Mouse (Mus musculus): Measurements from ENCODE around the gene Dhrs7c. TPM values are rescaled to one million over a fixed set of nuclear protein-coding genes. Genes with fewer than 3 reads are reported as not detected.

Dhrs7c gene
- polyA plus RNA-seq (2015; fragmentation: Nextera tagmentation; extraction: Ambion mirVana): 0.82 TPM in 1 of 2 replicates, not detected in the other

DNA sequence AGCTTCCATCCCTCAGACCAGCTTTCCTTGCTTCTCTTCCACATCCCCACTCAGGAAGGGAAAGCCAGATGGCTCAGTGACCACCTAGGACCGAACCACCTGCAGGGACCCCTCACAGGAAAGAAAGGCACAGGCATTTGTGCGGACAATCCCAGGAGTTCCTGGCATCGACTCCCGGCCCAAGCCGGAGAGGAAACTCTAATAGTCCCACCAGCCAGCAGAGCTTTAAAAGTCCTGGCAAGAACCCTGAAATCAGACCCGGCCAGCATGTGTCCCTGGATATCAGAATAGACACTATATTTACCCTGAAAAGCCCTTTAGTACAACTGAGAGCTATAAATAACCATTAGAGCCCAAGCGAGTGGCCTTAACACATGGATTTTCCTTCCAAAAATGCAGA is at the start of gene Dhrs7c:
Dhrs7c (plus strand) TSS at position 257 of the 400 bp plus-strand sequence.
- H3K27me3 ChIP-seq (replicated peaks; ENCODE audit: control insufficient read depth, insufficient read depth, low read length): no peaks in the 10 kb centered on the region
- 74% methylated on average over 7 of the region's 7 CpGs for WGBS
- no peaks in the 10 kb centered on the region for H3K9me3 ChIP-seq (ENCODE audit: control insufficient read depth, low read length)
- H3K4me3 ChIP-seq (ENCODE audit: low read length): no peak within 1 kb of the TSS
- H3K27ac ChIP-seq (ENCODE audit: low read depth, low read length): no peak within 1 kb of the TSS
- no peak for ATAC-seq
- H3K4me1 ChIP-seq (ENCODE audit: control insufficient read depth, insufficient read depth, low read depth, low read length): no peaks in the 10 kb centered on the region
- no peak within 1 kb of the TSS for H3K9ac ChIP-seq (ENCODE audit: low read depth, low read length)
- H3K4me2 ChIP-seq (ENCODE audit: low read length): no peak within 1 kb of the TSS
- no peaks in the 10 kb centered on the region for H3K36me3 ChIP-seq (ENCODE audit: control insufficient read depth, insufficient read depth, low read length)

DNA sequence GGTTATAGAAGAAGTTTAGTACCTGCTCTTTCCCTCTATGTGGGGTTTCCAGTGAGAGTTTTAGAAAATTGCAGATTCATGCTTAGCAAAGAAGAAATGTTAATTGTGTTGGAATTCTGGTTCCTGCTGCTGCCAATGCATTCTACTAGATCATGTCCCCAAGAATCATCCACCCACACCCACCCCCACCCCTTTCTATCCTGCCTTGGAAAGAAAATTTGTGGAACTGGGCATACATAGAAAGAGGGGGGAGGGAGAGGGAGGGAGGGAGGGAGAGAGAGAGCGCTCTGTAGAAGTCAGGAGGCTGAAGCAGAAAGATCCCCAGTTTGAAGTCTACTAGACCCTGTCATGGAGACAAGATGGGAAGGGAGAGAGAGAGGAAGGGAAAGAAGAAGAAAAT is 41.7 kb upstream of the Dhrs7c start:
- no peaks in the 10 kb centered on the region for H3K9me3 ChIP-seq (ENCODE audit: control insufficient read depth, low read length)
- ATAC-seq: no peak
- H3K9ac ChIP-seq (ENCODE audit: low read depth, low read length): no peak overlapping the region
- no peak overlapping the region for H3K4me3 ChIP-seq (ENCODE audit: low read length)
- no peaks in the 10 kb centered on the region for H3K4me1 ChIP-seq (ENCODE audit: control insufficient read depth, insufficient read depth, low read depth, low read length)
- 90% methylated on average over 1 of the region's 1 CpGs for WGBS
- no peak overlapping the region for H3K27ac ChIP-seq (ENCODE audit: low read depth, low read length)
- H3K27me3 ChIP-seq (replicated peaks; ENCODE audit: control insufficient read depth, insufficient read depth, low read length): no peaks in the 10 kb centered on the region
- H3K36me3 ChIP-seq (ENCODE audit: control insufficient read depth, insufficient read depth, low read length): no peaks in the 10 kb centered on the region
- no peak overlapping the region for H3K4me2 ChIP-seq (ENCODE audit: low read length)

DNA sequence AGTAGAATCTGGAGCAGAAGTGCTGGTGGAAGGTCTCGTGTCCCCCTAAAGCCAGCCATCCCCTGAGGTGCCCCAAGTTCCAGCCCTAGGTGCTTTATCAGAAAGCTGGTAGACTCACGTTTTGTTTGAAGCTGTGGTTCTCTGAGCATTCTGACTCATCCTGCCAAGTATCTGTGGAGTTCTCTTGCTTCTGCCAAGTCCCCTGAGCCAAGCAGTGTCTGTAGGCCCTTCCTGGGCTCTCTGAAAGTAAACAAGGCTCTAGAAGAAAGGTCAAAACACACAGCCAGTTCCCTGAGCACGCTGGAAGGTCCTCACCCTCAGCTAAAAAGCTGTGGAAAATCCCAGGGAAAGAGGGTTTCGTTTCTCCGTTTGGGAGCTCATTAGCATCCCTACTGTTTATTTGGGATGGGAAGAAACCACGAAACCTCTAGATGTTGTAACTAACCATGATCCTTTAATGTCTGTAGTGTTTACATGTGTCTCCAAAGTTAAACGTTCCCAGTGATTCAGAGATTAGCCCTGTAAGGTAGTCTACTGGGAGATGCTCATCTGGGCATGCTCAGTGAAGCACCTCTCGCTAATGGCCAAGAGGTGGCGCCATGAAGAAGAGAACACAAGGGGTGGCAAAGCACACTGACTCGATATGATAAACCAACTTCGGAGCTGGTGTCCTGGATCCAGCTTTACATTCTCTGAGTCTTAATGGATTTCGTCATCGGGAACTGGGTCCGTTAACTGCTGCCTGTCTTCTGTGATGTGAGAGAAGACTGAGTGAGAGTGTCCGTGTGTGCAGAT is 40.4 kb upstream of the Dhrs7c start:
- Histone ChIP-seq H3K27me3 (replicated peaks; ENCODE audit: control insufficient read depth, insufficient read depth, low read length) (no peaks in the 10 kb centered on the region), H3K4me1 (ENCODE audit: control insufficient read depth, insufficient read depth, low read depth, low read length) (no peaks in the 10 kb centered on the region), H3K9me3 (ENCODE audit: control insufficient read depth, low read length) (no peaks in the 10 kb centered on the region), H3K4me3 (ENCODE audit: low read length) (no peak overlapping the region), H3K27ac (ENCODE audit: low read depth, low read length) (no peak overlapping the region), H3K4me2 (ENCODE audit: low read length) (no peak overlapping the region), H3K36me3 (ENCODE audit: control insufficient read depth, insufficient read depth, low read length) (no peaks in the 10 kb centered on the region), H3K9ac (ENCODE audit: low read depth, low read length) (no peak overlapping the region)
- WGBS: 78% methylated on average over 15 of the region's 15 CpGs
- no peak for ATAC-seq

GRCm38 (mm10) chr11:67771053-67771452 is 26.9 kb upstream of the Dhrs7c start, which contains the start of gene Glp2r:
Gene Glp2r (minus strand): TSS chr11:67771153.
- H3K4me3 ChIP-seq (ENCODE audit: low read length): no peak within 1 kb of the TSS
- H3K4me1 ChIP-seq (ENCODE audit: control insufficient read depth, insufficient read depth, low read depth, low read length): no peaks in the 10 kb centered on the region
- H3K36me3 ChIP-seq (ENCODE audit: control insufficient read depth, insufficient read depth, low read length): no peaks in the 10 kb centered on the region
- H3K9me3 ChIP-seq (ENCODE audit: control insufficient read depth, low read length): no peaks in the 10 kb centered on the region
- 83% methylated on average over 14 of the region's 14 CpGs for WGBS
- no peak within 1 kb of the TSS for H3K27ac ChIP-seq (ENCODE audit: low read depth, low read length)
- H3K27me3 ChIP-seq (replicated peaks; ENCODE audit: control insufficient read depth, insufficient read depth, low read length): no peaks in the 10 kb centered on the region
- H3K9ac ChIP-seq (ENCODE audit: low read depth, low read length): no peak within 1 kb of the TSS
- ATAC-seq: no peak
- H3K4me2 ChIP-seq (ENCODE audit: low read length): no peak within 1 kb of the TSS

- no peaks in the 10 kb centered on the region for H3K27me3 ChIP-seq (replicated peaks; ENCODE audit: control insufficient read depth, insufficient read depth, low read length)
- no peak overlapping the region for H3K4me3 ChIP-seq (ENCODE audit: low read length)
- WGBS: 79% methylated on average over 2 of the region's 2 CpGs
- no peak overlapping the region for H3K4me2 ChIP-seq (ENCODE audit: low read length)
- no peaks in the 10 kb centered on the region for H3K9me3 ChIP-seq (ENCODE audit: control insufficient read depth, low read length)
- H3K9ac ChIP-seq (ENCODE audit: low read depth, low read length): no peak overlapping the region
- H3K27ac ChIP-seq (ENCODE audit: low read depth, low read length): no peak overlapping the region
- no peaks in the 10 kb centered on the region for H3K4me1 ChIP-seq (ENCODE audit: control insufficient read depth, insufficient read depth, low read depth, low read length)
- H3K36me3 ChIP-seq (ENCODE audit: control insufficient read depth, insufficient read depth, low read length): no peaks in the 10 kb centered on the region
- ATAC-seq: no peak
These were observed 26.3 kb upstream of the Dhrs7c start for GRCm38 (mm10) chr11:67771691-67772090.

DNA sequence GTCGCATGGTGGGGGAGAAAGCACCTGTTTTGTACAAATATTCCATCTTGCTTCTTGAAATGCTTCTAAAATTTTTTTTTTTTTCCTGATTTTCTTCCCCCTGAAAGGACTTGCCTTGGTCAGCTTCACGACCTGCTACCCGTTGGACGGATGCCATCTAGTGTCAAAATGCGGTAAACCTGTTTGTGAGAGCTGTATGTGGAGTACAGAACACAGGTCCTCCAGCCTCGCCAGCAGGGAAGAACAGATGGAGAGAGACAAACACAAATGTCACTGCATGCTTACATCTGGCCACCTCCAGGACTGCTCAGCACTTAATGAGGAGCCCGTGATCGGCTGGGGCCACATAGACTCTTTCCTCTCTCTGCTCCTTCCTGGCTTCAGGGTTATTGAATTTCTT is 25.4 kb upstream of the Dhrs7c start:
- ATAC-seq: peak; percentile 79
- WGBS: 29% methylated on average over 8 of the region's 8 CpGs
- no peaks in the 10 kb centered on the region for H3K27me3 ChIP-seq (replicated peaks; ENCODE audit: control insufficient read depth, insufficient read depth, low read length)
- no peak overlapping the region for H3K9ac ChIP-seq (ENCODE audit: low read depth, low read length)
- H3K9me3 ChIP-seq (ENCODE audit: control insufficient read depth, low read length): no peaks in the 10 kb centered on the region
- H3K4me3 ChIP-seq (ENCODE audit: low read length): no peak overlapping the region
- H3K4me2 ChIP-seq (ENCODE audit: low read length): no peak overlapping the region
- no peak overlapping the region for H3K27ac ChIP-seq (ENCODE audit: low read depth, low read length)
- H3K36me3 ChIP-seq (ENCODE audit: control insufficient read depth, insufficient read depth, low read length): no peaks in the 10 kb centered on the region
- H3K4me1 ChIP-seq (ENCODE audit: control insufficient read depth, insufficient read depth, low read depth, low read length): no peaks in the 10 kb centered on the region

DNA sequence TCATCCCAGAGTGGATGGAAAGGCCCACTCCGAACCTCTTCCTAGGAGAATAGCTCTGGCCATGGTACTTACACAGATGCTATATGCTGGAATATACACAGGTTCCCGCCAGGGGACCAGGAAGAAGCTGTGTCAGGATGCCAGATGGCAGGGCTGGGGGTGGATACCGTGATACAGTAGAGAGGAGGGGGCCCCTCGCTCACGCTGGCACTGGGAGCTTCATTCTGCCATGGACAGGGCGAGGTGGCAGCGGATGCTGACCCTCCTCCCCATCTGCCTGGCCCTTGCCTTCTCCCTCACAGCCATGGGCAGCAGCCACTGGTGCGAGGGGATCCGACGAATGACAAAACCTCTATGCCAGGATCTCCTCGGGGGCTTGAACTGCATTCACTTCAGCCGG is 23.6 kb upstream of the Dhrs7c start, which contains the start of gene Gsg1l2:
Gsg1l2 (plus strand) TSS at position 230 of the 400 bp plus-strand sequence.
- no peak within 1 kb of the TSS for H3K27ac ChIP-seq (ENCODE audit: low read depth, low read length)
- H3K36me3 ChIP-seq (ENCODE audit: control insufficient read depth, insufficient read depth, low read length): no peaks in the 10 kb centered on the region
- H3K4me1 ChIP-seq (ENCODE audit: control insufficient read depth, insufficient read depth, low read depth, low read length): no peaks in the 10 kb centered on the region
- H3K4me3 ChIP-seq (ENCODE audit: low read length): no peak within 1 kb of the TSS
- no peak within 1 kb of the TSS for H3K9ac ChIP-seq (ENCODE audit: low read depth, low read length)
- no peaks in the 10 kb centered on the region for H3K27me3 ChIP-seq (replicated peaks; ENCODE audit: control insufficient read depth, insufficient read depth, low read length)
- H3K4me2 ChIP-seq (ENCODE audit: low read length): no peak within 1 kb of the TSS
- ATAC-seq: no peak
- 70% methylated on average over 12 of the region's 12 CpGs for WGBS
- H3K9me3 ChIP-seq (ENCODE audit: control insufficient read depth, low read length): no peaks in the 10 kb centered on the region

- no peaks in the 10 kb centered on the region for H3K36me3 ChIP-seq (ENCODE audit: control insufficient read depth, insufficient read depth, low read length)
- WGBS: 78% methylated on average over 11 of the region's 11 CpGs
- H3K4me3 ChIP-seq (ENCODE audit: low read length): no peak overlapping the region
- ATAC-seq: no peak
- H3K9me3 ChIP-seq (ENCODE audit: control insufficient read depth, low read length): no peaks in the 10 kb centered on the region
- no peaks in the 10 kb centered on the region for H3K27me3 ChIP-seq (replicated peaks; ENCODE audit: control insufficient read depth, insufficient read depth, low read length)
- H3K4me1 ChIP-seq (ENCODE audit: control insufficient read depth, insufficient read depth, low read depth, low read length): no peaks in the 10 kb centered on the region
- H3K27ac ChIP-seq (ENCODE audit: low read depth, low read length): no peak overlapping the region
- H3K4me2 ChIP-seq (ENCODE audit: low read length): no peak overlapping the region
- no peak overlapping the region for H3K9ac ChIP-seq (ENCODE audit: low read depth, low read length)
These were observed 7.8 kb upstream of the Dhrs7c start for GRCm38 (mm10) chr11:67790182-67790581.

DNA sequence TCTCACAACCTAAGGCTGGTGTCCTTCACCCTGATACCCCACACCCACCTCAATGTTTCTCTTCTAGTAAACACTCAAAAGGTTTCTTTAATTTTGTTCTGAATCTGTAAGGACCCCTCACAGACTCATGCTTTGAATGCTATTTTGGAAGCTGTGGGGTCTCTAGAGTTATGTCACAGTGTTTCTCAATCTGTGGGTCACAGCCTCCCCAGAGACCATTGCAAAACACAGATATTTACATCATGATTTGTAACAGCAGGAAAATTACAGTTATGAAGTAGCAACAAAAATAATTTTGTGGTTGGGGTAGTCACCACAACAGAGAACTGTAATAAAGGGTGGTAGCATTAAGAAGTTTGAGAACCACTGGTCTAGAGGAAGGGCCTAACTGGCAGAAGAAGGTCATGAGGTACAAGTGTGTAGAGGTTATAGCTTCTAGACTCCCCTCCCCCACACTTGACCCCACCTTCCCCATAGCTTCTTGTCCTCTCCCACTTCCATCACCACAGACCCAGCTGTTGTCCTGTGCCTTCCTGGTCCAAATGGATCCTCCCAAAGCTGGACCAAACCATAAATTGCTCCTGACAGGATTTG is 2.2 kb downstream of the Dhrs7c start:
- no peak for ATAC-seq
- Histone ChIP-seq H3K4me3 (ENCODE audit: low read length) (no peak overlapping the region), H3K4me1 (ENCODE audit: control insufficient read depth, insufficient read depth, low read depth, low read length) (no peaks in the 10 kb centered on the region), H3K27me3 (replicated peaks; ENCODE audit: control insufficient read depth, insufficient read depth, low read length) (no peaks in the 10 kb centered on the region), H3K4me2 (ENCODE audit: low read length) (no peak overlapping the region), H3K36me3 (ENCODE audit: control insufficient read depth, insufficient read depth, low read length) (no peaks in the 10 kb centered on the region), H3K9me3 (ENCODE audit: control insufficient read depth, low read length) (no peaks in the 10 kb centered on the region), H3K9ac (ENCODE audit: low read depth, low read length) (no peak overlapping the region), H3K27ac (ENCODE audit: low read depth, low read length) (no peak overlapping the region)

All from hindbrain, embryonic 16.5 days (tissue).